Mouse (Mus musculus) urinary bladder, postnatal 4 days (tissue): ENCODE measurements at regions not wholly inside any gene's neighbourhood (a gene's known extent, or its start where the extent isn't known, plus 50 kb on each side); places are given as distances from the start of the nearest gene placed in this dataset.

Experiments
- DNase-seq, 2 experiments: peaks; one replicate each; pipeline ENCODE4 v3.0.0; 2021 to 2022; ENCODE audit warnings: low spot score in 2 of 2

DNA sequence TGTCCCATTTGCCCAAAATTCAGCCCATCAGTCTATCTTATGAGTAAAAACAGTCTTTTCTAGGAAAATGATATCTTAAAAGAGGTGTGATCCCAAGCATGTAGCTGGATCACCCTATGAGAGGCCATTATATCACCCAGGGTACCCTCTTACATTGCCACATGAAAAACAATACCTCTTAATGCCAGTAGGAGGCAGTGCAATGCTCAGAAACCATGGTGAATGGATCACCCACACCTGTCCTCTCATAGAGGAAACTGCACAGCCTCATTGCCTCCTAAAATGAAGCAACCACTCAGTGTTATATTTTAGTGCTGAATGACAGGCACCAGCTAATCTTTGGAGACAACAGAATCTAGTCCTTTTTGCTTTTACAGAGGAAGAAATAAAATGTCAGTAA is 114.0 kb upstream of the Nxt1 start:
- DNase-seq = no peak

DNA sequence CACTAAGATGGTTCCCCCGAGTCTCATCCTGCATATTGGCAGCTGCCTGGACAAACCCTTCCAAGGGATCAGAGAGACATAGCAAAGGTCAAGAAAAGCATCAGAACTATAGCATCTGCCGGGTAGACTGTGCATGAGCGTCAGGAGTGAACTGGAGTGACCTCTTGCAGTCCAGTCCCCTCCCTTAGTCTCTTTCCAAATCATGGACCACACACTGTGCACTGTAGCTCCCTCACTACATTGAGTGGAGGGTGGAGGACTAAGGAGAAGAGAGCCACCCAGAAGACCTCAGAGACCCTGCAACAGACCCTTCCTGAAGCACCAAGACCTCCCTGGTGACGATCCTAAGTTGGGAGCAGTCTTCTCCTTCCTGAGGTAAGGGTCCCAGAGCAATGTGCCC is 107.8 kb upstream of the Cd93 start:
- no peak for DNase-seq

DNA sequence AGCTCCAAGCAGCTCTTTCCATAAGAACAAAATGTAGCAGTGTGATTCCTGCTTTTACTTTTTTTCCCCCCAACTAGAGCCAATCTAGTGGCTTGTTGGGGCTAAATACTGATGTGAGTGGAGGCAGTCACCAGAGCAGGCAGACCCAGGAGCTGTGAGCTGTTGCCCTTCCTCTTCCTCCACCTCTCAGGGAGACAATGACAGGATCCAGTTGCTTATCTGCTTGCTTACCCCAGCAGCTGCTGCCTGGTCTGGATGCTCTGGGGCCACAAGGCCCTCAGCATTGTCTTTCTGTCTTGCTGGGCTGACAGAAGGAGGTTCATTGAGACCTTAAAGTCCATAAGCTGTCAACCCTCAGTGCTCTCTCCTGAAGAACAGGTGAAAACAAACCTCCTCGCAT is 106.3 kb upstream of the Cd93 start:
- DNase-seq = no peak

DNA sequence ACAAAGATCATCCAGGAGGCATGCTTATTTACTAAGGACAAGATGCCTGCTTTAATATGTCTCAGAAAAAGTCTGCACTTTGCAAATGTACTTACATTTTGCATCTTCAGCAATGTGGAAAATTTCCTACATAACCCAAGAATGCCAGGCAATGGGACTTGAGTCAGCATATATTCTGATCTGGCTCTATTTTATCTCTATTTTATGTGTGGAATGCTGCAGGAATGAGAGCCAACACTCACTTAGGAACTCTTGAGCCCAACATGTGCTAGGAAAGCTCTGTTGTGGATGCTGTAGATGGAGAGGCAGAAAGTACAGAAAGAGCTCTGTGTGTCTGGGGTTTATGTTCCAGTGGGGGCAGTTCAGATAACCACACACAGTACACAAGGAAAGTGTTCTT is 99.0 kb upstream of the Cd93 start:
- no peak for DNase-seq

DNA sequence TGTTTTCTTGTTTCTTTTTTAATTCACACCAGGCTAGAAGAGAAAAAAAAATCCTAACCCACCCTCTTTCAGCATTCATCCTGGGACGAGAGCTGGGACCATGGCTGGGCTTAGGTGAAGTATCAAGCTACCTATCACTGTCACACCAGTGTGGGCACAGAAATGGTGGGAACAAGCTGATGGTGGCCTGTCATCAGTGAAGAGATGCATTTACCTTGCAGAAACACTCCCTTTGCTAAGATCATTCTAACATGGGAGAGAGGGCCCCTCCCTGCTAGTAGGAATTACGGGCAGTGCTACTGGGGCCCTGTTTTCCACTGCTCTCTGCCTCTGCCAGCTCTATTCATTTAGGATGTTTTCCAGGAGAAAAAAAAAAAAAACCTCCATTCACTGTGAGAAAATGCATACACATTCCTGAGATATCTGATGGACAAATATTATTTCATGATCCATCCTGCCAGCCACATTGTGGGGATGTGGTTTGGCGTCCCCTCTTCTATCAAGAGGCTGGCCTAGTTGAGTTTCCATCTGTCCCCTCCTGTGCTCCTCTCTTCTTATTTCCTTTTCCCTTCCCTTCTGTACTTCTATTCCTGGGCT is 94.6 kb upstream of the Cd93 start:
- no peak for DNase-seq

DNA sequence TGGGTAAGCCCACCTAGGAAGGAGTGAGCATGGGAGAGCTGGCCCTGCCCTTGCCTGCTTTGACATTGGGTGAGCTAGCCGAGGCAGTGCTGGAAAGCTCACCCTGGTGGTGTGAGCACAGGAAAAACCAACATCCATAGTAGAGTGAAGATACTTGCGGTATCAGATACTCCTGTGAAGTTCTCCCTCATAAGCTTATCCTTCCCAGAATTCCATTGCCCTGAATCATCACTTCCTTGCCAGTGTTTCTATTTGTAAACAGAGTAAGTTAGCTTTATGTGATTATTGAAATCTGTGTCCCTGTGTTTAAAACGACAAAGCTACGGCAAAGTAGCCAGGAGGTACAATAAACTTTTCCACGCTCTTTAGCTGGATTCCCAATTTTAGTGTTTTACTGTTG is 93.9 kb upstream of the Cd93 start:
- no peak for DNase-seq

DNA sequence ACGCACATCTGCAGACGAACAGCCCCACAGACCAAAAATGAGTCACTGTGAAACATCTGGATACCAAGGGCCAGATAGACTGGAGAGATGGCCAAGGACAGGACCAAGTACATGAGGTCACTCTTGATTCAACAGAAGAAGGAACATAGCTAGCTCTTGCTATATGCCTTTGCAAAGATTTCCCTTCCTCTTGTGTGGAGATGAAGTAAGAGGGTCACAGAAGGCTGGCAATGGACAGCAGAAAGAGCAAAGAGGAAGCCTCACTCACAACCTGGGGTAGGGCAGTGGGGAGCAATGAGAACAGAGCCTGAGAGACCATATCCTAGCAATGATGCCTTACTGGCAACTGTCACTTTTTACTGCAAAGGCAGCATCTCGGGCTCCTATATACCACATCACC is 93.2 kb upstream of the Cd93 start:
- no peak for DNase-seq

DNA sequence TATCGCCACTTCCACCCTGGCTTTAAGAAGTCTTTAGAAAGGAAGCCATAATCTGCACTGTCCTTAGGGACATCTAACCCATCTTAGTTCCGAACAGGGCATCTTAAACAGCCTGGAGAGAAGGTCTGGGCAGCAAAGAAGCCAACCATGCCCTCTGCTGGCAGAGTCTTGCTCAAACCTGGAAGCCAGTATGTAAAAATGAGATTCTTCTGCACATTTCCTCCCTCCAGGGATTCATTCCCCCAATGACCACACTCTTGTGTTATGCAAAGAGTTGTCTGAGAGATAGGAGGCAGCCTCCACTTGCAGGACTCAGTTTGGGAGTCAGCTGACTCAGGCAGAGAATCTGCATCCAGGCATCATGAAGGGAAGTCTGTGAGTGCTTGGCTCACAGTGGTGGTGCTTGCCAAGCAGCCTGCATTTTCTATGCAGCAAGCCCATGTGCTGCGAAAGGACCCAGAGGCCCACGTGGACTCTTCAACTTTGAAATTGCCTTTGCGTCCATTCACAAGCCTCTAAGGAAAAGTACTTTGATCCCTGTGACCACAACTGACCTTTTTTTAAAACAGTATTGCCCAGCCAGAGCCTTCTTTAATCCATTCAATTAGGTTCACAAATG is 92.3 kb upstream of the Cd93 start:
- no peak for DNase-seq

DNA sequence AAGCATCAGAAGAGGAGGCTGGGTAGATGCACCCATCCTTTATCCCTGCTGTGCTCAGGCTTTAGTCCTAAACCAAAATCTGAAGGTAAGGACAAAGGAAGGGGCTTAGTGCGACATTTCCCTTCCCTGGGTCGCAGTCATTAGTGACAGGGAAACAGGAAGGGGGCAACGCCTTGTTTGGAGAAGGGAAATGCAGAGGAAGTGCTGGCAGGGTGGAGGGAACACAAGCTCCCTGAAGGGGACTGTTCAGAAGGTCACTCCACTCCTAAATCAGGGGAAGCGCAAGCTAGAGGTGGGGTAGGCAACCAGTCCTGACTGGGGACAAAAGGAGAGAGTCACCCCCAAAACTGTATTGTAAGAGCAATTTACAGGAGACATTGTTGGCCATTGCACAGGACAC is 88.7 kb upstream of the Cd93 start:
- DNase-seq = no peak

DNA sequence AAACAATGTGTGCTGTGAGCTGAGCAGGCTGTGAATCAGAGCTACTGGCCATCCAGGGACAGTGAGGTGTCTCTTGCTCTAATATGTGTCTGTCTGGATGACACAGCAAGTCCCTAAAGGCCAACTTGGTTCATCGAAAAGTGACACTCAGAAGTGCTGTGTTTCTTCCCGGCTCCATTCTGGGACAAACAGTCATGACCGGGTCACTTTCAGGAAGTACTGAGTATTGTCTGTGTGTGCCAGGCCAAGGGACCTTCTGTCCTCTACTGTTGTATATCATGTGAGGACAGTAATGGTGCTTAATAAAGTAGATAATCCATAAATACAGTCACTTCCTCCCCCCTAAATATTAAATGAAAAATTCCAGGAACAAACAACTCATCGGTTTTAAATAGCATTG is 87.2 kb upstream of the Cd93 start:
- DNase-seq = no peak

DNA sequence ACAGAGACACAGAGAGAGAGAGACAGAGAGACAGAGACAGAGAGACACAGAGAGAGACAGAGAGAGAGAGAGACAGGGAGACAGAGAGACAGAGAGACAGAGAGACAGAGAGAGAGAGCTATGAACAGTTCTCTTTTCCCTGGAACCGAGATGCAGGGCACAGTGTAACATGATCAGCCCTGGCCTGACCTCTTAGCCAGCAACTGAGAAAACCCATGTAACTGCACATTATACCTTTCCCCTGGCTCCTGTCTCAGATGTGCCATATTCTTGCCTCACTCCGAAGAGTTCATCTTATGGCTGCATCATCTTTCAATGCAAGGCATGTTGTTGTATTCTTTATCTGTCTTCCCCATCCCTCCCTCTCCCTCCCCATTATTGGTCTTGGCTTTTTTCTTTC is 86.5 kb upstream of the Cd93 start:
- DNase-seq = no peak

DNA sequence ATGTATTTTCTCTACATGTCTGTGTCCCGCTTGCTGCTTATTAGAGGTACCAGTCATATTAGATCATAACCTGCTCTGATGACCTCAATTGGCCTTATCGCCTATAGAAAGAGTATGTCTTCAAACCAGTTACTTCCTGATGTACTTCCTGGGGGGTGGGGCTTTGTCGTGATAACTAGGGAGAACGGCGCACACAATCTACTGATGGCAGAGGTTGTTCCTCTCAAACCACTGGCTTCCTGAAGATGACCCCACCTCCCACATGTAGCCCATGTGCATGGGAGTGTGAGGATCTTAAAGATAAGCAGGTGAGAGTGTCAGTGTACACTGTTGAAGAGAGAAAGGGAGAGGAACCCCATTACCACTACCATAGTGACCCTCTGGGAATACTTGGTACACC is 84.4 kb upstream of the Cd93 start:
- DNase-seq = no peak

DNA sequence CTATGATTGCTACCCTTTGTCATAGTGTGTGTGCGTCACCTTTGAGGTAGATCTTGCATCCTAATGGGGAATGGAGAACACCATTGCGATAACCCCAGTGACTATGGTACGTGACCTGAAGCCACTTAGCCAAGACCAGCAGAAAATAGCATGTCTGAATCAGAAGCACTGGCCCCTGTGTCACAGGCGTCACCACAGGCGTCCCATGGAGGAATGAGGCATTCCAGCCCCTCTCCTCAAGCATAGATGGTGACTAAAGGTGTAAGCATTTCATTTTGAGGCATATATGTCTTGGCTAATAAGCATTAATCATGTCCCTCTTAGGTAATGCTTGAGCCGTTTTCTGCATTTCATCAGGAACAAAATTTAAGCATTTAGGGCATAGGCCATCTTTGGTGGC is 82.1 kb upstream of the Cd93 start:
- no peak for DNase-seq

DNA sequence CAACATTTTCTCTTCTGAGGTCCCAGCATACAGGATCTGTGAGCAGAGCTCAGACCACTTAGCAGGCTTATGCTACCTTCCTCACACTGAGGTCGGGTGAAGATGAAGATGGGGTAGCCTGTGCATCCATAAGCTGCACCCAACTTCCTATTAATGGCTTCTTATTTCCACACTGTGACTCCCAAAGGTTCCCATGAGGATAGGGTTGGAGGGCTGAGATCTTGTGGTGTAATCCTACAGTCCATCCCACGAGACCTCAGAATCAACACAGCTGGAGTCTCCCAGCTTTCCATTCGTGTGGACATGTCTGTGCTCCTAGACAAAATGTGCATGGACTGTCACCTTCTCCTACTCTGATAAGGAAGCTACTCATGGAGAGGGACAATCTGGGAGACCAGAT is 80.0 kb upstream of the Cd93 start:
- no peak for DNase-seq

DNA sequence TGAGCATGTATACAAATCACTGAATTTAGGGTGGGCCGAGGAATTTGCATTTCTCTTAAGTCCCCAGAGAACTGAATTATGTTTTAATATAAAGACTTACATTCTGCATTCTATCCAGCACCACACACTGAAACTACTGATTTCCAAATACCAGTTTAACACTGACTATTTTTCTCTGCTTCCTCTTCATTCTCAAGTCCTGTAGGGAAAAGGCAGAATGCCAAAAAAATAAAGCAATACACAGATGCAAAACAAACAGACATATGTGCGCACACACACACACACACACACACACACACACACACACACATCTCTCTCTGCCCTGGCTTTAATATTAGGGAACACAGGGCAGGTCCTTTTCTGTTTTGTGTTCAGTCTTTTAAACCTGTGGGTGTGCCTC is 79.6 kb upstream of the Cd93 start:
- no peak for DNase-seq

DNA sequence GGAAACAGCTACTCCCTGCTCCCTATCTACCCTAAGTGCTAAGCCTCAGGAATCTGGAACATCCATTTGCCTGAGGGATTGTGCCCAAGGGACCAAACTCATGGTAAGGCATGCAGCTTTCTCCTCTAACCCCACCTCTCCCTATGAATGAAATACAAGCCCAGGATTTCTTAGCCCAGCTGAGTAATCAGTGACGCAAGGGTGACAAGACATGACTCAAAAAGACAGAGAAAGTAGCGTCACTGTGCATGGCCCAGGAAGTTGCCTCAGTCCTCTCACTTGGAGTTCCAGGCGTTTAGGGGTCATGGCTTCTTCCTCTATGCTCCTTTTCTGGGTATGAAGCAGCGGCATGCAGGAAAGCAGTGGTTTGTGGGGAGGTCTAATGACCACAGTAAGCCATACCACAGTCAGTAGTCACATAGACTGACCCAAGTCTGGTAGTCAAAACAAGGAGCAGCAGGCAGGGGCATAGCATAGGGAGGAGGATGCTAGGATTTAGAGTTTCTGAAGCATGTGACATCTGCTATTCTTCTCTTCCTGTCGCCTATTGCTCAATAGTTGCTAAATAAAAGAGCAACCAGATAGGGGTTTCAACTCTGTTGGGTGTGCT is 78.7 kb upstream of the Cd93 start:
- no peak for DNase-seq

DNA sequence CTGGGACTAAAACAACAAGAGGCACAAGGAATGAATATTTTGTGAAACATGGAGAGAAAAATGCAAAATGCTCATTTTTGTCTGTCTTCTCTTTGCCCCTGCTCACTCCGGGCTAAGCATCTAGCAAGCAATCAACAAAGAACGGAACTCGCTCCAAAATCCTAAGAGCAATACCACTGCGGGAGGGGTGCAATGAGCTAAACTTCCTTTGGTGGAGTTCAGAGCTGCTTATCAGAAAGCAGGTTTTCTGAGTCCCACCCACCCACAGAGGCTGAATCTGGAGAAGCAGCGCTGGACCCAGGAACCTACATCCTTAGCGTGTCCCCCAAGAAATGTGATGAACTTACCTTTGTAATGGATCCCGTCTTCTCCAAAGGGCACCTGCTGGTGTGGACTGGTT is 76.9 kb upstream of the Cd93 start:
- DNase-seq = no peak

DNA sequence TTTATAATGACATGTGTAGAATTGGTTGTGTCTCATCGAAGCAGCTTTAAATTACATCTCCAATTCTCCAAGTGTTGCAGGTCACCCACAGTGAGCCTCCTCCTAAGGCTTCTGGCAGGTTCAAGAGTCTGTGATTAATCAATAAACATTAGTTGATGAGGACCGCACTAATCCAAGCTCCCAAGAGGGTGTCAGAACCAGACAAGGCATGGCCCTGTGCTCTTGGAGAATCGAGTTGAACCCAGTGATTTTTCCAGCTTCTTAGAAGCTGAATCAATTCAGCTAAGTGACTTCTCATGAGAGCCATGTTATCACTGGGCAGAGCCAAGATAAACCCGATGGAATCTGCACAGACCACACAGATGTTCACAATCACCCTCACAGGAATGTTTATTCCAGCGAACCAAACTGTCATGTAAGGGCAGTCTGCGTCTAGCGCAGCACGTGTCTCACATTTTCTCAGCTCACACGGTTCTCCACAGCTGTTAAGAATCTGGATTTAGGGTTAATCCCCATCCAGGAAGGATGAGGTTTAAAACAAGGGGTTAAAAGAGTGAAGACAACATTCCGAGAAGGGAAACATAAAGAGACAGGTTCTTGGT is 76.4 kb upstream of the Cd93 start:
- DNase-seq = no peak

DNA sequence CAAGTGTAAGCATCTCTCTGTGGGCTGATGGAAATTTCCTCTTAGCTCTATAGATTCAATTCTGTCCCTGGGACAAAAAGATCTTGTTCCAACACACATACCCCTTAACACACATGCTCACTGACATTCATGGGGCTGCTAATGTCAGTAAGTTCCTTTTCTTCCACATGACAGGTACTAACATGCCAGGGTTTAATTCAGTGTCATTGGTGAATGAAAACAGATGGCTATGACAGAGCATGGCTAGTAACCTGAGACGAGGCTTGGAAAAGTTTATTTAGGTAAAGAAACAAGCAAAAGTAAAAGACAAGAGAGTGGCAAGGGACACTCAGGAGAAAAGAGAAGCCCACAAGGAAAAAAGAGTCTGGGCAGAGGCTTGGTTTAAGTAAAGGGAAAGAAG is 74.5 kb upstream of the Cd93 start:
- no peak for DNase-seq

DNA sequence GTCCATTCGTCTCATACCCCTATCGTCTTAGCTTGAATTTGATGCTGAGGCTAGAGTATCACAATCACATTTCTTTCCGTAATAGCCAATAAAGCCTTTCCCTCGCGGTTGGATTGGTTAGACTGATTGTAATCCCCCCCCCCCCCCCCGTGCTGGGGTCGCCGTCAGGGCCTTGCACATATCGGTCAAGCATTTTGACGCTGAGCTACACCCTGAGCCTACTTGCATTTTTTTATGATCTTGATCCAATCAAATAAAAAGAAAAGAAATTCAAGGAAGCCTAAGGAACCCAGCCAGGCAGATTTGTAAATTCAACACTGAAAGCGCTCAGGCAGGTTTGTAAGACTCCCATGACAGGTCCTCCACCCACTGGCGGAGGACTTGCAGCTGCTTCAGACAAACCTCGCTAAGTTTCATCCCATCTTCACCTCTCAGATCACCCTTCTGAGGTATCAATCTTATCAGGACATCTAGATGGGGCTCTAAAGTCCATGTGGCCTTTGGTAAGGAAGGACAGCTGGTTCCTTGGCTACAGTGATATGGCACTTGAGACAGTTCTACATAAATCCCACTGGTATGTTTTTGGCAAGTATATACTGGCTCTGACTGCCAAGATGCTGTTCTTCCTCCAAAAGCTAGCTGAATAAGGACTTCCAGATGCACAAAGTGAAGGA is 66.8 kb upstream of the Cd93 start:
- DNase-seq = peak in 1 of 2 experiments; percentile 31

DNA sequence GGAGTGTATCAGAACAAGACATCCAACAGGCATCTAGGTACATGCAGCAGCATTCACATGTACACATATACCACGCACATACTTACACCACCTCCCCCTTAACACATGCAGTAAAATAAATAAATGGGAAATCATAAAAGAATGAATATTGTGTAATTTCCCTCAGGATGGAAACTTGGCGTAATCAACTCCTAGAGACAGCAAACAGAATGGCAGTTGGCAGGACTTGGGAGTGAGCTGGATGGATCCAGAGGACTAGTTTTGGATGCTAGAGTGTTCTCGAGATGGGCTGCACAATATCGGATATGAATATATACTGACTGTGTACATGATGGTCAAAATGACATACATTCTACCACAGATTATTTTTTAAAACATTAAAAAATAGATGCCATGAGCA is 66.0 kb upstream of the Cd93 start:
- DNase-seq = no peak

DNA sequence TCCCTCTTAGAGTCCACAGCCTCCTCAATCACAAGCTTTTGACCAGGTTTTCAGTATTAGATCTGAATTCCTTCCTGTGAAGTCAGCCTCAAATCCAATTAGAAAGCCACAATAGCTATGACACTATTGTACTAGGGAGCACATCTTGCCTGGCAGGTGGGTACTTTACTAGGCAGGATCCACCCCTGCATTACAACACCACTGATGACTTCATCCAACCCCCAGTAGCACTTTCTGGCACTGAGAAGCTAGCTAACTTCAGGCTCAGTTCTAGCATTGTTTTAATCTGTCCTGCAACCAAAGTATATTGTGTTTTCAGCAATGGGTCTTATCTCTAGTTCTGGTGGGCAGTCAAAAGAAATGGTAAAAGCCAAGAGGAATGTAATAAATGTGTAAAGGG is 64.2 kb upstream of the Cd93 start:
- DNase-seq = no peak

DNA sequence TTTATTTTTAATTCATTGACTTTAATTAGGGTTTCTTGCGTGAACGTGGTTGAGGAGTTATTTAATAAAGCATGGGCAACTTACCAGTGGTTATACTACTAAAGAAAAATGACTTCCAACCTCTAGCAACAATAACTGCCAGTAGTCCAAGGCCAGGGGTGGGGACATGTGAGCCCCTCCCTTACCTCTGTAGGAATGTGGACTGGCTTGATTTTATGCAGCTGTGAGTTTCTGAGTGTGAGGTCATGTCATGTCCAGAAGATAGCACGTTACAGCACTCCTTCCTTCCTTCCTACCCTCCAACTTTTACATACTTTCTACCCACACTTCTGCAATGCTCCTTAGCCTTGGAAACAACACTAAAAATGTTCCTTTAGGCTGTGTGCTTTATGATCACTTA is 63.6 kb upstream of the Cd93 start:
- DNase-seq = no peak
